Mouse (Mus musculus) megakaryocyte, adult 5-6 weeks (primary cell): ENCODE measurements around the gene Med13. TPM values are rescaled to one million over a fixed set of nuclear protein-coding genes. Genes with fewer than 3 reads are reported as not detected.
A peak's percentile ranks its signal among the peaks of the same experiment; 100 is the strongest.

Experiments used
- ATAC-seq: 2 replicates; pipeline ENCODE4 v1.8.0; 2016; ENCODE audit warnings: mild to moderate bottlenecking, inconsistent platforms; ENCODE audit not compliant: poor library complexity, severe bottlenecking
- total RNA-seq, 2 experiments: library from RNA; stranded (forward) in 1 of 2; stranded (reverse) in 1 of 2; fragments of 153-499, 151-499 nt in 1 of 2; fragments of 221-1000, 200-1000 nt in 1 of 2; gene quantifications; 2 replicates each; pipeline versions ENCODE4 v1.2.3 to v1.2.4; 2015 to 2017

Med13 gene
- total RNA-seq (2015) (51.7 and 62.6 TPM in 2 replicates), total RNA-seq (2017) (54.4 and 65.2 TPM in 2 replicates)

DNA sequence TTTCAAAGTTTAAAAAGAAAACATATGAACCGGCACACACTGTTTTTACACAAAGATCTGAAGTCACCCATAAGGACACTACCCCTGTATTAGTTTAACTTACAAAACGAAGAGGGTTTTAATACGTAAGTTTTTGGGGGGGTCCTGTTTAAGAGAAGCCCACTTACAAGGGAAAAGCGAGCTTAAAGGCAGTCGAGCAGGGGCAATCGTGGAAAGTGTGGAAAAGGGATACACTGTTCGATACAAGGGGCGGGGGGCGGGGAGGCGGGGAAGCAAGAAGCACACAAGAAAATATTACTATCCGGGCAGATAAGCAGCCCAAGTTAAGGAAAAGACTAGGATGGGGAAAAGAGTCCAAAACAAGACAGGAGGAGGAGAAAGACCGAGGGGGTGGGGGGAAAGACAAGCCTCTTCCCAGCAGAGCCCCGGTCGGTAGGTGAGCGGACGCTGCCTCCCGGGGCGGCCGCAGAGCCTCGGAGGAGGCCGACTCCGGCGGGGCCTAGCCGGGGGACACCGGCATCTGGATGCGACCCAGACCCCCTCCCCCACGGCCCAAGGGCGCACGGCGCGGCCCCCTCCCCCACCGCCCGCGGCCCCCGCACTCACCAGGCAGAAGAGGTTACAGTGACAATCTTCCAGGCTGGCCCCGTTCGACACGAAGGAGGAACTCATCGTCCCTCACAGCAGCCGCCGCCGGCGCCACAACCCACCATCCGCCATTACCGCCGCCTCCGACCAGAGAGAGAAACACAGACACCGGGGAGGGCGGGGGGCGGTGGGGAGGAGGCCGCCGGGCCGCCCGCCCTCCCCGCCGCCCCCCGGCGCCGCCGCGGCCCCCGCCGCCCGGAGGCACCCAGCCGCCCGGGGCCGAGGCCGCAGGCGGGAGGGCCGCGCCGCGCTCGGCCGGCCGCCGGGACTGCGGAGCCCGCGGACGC is at the start of gene Med13:
Med13 (minus strand) TSS at position 749 of the 935 bp plus-strand sequence.
- peak; percentile 29 for ATAC-seq

DNA sequence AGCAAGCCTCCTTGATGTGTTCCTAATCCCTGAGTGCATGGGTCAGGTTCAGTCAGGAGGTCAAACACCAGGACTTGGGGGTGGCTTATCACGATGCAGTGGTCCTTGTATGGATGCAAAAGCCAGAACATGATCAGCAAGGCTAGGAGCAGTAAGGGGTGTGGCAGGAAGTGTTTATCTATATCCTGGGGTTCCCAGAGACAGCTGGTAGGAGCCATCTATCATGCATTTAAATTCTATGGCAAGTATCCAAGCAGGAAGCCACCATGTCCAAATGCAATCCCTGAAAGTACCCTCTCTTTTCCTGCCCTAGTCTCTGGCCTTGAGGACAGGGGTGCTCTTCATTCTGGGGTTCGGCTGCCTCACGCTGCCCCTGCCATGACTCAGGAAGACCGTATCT is 47.2 kb upstream of the Med13 start:
- no peak for ATAC-seq

DNA sequence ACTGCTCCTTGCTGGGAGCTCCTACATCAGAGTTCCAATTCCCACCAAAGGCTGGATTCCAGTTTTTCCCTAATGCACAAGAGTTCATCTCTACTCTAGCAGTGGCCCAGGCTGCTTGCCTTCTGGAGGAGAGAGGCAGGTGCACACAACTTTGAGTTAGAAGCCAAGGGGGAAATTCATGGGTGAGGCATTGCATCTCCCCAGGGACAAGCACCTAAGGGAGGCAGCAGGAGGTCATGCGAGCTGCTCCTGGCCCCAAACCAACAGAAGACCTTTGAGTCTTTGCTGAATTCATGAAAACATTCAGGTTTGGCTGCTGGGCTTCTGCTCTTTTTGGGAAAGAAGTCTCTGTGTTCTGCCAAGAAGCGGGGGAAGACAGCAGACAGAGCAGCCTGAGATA is 46.4 kb upstream of the Med13 start:
- ATAC-seq: no peak

DNA sequence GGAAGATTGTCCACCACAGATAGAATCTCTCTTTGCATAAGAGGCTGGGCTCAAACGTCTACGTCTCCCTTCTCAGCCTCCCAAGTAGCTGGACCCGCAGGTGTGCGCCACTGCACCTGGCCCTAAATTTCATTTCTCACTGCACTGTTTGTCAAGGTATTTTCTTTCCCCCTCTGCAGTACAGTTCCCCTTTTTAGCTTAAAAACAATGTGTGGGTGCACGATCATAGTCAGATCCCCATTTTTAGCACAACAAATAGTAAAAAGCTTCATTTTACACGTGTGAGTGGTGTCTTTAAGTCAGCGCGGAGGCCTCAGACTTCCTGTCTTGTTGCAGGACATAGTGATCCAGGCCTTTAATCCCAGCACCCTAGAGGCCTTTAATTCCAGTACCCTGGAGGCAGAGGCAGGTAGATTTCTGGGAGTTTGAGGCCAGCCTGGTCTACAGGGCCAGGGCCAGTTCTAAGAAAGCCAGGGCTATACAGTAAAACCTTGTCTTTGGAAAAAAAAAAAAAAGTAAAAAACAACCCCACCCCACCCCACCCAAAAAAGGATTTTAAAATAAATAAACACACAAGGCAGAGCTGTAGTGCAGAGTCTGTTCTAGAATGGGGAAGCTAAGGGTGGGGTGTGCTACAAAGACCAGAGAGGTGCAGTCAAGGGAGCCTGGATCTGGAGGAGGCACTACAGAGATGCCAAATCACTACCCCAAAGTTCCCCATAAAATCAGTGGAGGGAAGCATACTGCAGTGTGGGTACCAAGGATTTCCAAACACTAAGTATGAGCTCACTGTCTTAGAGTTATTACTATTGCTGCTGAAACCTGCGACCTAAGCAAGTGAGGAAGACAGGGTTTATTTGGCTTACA is 42.1 kb upstream of the Med13 start:
- no peak for ATAC-seq

DNA sequence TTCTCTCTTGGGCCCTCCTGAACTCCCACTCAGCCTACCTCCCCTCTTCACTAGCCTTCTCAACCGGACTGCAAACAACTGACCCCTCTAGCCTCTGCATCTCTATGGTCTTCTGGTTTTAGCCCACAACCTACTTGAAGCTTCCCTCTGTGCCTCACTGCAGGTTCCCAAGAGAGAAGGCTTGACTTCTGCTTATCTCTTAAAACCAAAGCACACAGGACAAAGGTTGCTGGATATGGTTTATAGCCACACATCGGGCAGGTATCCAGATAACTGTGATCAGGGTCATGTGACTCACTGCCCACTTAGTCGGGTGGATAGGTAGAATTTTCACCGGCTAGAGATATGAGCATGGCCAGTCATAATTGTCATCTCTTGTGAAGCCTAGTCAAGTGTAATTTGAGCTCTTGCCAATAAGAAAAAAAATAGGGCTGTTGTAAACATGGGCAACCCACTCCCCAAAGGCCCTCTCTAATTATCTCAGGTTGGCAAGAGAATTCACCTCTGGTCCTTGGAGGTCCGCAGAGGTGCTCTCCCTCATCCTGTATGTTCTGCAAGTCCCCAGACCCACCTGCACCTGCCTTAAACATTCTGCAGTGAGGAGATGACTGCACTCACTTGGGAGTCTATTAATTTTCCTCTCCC is 39.7 kb upstream of the Med13 start:
- ATAC-seq: no peak

DNA sequence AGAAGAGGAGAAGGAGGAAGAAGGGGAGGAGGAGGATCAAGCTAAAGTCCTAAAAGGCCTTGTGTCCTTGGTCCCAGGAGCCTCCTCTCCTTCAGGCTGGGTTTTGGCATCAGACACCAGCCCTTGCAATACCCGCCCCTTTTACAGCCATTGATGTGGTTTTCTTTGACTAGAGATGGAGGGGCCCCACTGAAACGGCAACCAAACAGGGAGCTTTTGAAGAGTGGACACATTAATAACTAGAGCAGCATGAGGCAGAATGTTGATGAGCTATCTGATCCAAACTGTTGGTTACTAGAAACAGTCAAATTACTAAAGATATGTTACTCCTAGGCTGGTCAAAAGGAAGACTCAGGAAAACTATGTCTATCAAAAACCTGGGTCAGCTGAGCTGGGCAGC is 39.1 kb upstream of the Med13 start:
- ATAC-seq: no peak

DNA sequence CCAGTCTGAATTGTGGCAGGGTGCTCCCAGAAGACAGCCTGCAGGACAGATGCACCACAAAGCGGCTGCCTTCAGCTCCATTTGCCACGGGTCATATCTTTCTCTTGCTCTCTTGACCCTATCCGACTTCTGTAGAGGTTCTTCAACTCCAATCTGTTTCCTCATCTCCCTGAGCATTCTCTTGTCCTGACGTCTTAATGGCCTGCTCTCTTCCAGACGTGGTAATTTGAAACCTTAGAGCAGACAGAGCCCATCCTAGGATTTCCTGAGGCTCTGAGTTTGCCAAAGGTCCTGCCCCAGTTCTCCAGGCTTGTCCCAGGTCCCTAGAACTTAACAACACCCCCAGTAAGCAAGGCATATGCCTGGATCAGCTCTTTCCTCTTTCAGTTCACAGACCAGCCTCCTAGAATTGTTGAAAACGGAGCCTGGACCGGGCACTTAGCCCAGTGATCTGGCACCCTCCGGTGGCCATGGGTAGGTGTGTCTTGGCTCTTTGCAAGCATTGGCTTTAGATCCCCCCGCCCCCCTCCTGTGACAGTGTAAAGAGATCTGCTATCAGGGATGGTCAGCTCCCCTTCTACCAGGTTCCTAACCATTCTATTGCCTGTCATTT is 38.2 kb upstream of the Med13 start:
- ATAC-seq: peak; percentile 38; the same call in 1 of the 2 replicates

DNA sequence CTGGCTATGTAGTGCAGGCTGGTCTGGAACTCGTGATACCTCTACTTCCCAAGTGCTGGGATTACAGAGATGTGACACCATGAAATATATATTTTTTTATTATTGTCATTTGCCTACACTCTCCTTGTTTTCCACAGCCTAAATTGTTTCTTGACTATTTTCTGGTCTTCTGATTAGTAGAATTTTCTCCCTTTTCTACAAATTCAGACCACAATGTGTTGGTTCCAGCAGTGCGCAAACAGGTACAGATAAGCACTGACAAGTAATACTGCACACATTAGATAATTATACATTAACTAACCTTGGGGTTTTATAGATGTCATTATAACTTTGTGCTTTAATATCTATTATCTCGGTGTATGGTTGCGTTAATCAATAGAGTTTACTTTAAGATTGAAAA is 37.7 kb upstream of the Med13 start:
- ATAC-seq: no peak

DNA sequence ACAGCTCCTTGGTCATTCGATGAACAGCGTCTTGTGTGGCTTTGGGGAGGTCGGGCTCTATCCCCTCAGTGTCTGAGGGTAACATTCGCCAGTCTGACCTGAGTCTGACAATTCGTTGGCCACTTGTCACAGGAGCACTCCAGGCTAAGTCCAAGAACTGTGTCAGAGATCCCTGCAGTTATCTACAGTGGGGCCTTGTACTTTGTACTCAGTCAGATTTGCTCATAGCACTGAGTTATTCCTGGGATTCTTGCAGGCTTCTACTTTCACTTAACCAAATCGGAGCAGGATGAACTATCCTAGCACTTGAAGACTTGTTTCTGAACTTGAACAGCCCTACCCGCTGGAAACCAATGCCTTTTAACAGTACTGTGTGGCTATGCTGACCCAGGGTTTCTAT is 34.3 kb upstream of the Med13 start:
- no peak for ATAC-seq

DNA sequence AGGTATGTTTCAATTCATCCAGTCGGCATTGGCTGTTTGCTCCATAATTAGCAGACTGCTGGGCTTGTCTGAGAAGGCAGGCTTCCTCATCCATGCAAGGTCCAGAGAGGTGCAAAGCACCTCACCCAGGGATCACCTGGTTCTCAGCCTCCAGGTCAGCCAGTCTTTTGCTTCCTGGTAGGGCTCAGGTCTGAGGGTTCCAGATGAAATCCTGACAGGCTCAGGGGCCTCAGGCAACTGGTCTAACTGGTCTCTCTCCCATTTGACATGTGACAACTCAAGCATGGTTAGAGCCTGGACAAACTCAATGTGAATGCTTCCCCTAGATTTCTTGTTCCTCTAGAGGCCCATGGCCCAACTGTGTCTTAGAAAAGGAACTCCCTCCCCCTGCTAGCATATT is 32.9 kb upstream of the Med13 start:
- no peak for ATAC-seq

DNA sequence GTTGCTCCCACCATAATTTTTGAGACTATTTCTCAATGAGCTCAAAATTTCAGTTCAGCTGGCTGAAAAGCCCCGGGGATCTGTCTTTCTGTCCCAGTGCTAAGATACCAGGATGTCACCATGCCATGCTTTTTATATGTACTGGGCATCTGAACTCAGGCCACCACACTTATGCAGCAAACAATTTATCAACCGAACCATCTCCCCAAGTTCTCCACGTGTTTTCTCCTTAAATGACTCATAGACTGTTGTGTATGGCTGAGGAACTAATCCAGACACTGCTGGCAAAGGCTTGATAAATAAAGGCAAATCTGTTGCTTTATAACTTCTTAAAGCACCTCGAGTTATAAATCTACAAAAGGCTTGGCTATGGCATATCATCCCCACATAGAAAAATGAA is 32.1 kb upstream of the Med13 start:
- ATAC-seq: no peak

DNA sequence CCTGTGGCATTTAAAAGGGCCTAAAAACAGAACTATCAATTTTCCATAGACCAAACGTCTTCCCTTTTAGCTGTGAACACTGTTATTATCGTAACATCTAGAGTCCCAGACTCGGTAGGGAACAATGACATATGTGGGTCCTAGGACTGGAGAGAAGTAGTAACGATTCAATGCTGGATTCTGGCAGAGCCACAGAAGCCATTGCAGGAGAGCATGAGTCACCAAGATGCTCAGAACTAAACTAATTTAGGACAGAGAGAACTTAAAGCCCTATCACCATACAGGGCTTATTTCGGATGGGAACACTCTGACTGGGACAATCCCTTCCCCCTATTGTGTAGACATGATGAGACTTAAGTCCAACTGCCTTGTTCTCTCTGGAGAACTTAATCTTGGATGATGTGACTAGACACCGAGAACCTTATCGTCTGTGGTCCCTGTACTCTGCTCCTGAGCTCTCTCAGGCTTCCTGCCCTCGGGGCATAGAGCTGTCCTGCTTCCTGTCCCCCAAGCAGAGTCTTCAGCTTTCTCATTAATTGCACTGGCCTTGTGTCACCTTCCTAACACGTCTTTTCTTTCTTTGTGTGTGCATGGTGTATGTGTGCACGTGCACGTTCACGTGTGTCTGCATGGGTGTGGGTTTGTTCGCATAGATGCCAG is 31.5 kb upstream of the Med13 start:
- no peak for ATAC-seq

DNA sequence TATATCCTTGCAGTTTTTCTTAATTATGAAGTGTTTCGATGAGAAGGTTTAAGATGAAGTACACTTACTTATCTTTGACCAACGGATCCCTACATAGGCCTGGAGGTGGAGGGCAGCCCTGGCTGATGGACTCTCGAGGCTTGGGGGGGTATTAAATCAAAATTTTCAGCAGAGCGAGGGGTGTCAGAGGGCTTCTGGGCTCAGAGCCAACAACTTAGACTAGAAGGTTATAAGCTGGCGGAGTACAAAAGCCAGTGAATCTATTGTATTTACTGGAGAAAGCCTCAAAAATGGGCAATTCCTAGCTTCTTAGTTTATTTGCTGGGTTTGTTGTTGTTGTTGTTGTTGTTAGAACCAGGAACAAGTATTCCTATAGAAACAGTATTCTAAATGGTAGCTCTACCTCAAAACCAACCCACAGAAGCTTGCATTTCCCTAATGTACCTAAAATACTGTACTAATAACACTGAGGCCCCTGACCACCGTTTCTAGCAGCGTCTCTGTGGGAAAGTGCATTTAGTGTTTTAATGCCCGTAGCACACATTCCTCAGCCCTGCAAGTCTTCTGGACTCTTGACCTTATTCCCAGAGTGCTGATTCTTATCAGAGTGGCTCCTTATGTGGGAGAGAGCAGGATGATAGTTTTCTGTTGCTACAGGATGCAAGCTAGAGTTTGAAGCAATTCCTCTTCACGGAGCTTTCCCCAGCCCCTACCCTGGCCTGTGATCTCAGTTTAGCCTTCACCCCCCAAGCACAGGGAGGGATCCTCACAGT is 29.9 kb upstream of the Med13 start:
- no peak for ATAC-seq

DNA sequence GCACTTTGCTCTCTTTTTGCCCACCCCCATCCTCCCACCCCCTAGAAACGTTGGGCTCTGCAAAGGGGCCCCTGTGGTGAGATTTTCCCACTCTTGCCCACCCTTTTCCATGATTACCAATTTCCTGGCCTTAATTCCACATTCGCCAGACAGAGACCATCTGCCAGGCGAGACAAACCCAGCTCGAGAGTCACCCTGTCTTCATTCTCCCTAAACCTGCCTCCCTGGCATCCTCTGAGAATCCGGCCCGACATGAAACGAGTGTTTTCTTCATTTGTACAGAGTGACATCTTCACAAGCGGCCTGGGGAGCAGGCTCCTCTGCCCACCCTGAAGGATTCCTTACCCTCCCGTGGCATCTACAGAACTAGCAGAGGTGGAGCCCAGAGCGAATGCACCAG is 29.2 kb upstream of the Med13 start:
- no peak for ATAC-seq

DNA sequence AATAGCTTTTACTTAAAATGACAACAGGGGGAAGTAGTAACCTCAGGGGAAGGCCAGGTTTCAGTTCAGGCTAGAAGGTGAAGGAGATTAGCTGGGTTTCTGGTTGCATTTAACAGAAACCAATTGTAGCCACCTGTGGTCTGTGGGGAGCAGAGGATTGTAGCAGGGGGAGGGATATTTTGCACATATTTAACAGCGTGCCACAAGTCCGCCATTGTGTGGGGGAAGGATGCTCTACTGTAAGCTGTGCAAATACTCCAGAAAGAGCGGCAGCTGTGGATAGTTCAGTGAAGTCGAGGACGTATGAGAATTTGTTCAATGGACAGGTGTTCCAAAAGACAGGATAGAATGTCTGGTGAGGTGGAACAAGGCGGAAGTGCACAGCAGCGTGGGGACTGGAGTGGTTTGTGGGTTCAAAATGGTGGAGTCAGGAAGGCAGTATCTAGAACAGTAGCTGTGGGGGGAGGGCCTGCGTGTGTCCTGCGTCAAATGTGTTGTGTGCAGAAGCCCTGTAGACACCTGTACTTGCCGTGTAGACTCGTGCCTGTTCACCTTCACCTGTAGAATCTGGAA is 28.4 kb upstream of the Med13 start:
- ATAC-seq: peak; percentile 38; the same call in 1 of the 2 replicates

DNA sequence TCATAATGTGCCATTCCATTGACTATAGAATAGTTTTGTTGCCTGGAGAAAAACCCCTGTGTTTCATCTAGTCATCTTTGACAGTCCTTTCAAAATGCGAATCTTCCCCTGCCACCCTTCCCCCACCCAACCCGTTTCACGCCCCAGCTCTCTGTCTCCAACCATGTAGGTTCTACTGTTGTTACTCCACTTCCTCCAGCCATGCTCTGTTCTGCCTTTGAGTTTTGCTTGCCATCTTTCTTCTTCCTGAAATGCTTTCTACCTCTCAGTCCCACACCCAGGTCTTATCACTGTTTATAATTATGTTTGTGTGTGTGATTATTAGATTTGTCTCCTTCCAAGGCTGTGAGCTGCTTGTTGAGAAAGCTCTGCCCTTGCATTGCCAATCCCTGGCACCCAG is 26.7 kb upstream of the Med13 start:
- ATAC-seq: no peak

DNA sequence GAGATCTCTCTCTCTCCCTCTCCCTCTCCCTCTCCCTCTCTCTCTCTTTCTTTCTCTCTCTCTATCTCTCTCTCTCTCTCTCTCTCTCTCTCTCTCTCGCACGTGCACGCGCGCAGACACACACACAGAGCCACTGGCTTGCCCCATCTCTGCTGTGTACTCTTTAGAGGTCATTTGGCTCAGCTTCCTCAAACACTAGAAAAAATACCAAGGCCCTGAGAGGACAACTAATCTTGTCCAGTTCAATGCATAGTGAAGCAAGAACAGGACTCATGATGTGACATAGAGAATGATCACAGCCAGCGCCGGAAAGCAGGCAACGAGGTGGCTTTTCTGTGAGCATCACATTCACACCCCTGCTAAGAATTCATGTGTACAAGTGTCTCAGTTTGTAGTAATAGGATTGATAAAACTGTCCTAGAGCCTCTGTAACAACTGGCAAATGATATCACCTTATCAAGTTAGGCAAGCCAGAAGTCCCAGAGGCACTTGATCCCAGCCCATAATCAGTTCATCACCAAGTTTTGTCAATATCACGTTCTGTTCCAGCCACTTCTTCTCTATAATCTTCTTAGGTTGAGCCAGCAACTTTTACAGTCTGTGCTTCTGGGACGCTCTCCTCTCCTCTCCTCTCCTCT is 25.2 kb upstream of the Med13 start:
- no peak for ATAC-seq

DNA sequence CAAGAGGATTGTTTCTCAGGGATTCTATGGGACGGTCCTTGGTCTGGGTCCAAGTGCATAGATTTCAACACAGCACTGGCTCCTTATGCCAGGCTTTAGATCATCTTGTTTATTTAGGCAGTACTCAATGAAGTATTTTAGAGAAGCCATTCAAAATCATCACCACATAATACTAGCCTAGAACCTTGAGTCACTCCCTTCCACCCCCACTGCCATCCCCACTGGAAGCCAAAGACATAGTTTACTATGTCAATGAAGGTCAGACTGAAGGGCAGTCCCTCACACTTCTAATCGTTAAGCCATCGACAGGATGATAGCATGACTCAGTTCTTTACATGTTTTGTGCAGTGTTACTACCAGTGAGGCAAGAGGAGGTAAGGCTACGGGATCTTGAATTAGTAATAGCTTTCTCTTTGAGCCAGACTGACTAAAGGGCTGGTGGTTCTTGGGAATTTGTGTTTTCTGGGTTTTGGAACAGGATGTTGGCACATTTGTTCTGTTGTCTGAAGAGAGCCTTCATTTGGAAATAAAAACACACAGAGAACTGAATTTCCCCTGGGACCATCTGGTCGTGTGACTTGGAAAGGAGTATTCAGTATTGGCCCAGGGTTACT is 24.2 kb upstream of the Med13 start:
- no peak for ATAC-seq
